Mouse (Mus musculus): ENCODE measurements around the gene Dkk3. TPM values are rescaled to one million over a fixed set of nuclear protein-coding genes. Genes with fewer than 3 reads are reported as not detected.
A peak's percentile ranks its signal among the peaks of the same experiment; 100 is the strongest.

The Dkk3 gene
- polyA plus RNA-seq, 1 experiment from 2014 or later: 25.3 TPM

- no peak for ATAC-seq (replicated peaks; ENCODE audit: low FRiP score)
- Histone ChIP-seq H3K27ac (no peak overlapping the region), H3K9me3 (replicated peaks) (no peaks in the 10 kb centered on the region), H3K9ac (no peak overlapping the region), H3K4me2 (no peak overlapping the region), H3K4me1 (peaks cover 14% of the 10 kb centered on the region), H3K4me3 (replicated peaks) (no peak overlapping the region), H3K36me3 (no peaks in the 10 kb centered on the region), H3K27me3 (no peaks in the 10 kb centered on the region)
- WGBS: 92% methylated on average over 2 of the region's 2 CpGs
These were observed 18.1 kb downstream of the Dkk3 start for GRCm38 (mm10) chr7:112140725-112141124.

- 73% methylated on average over 11 of the region's 11 CpGs for WGBS
- ATAC-seq (replicated peaks; ENCODE audit: low FRiP score): no peak
- no peak overlapping the region for H3K27ac ChIP-seq
These were observed 20.1 kb downstream of the Dkk3 start for GRCm38 (mm10) chr7:112138509-112139405.

GRCm38 (mm10) chr7:112138168-112138508 lies 20.7 kb downstream of the Dkk3 start:
- Histone ChIP-seq H3K27ac (no peak overlapping the region), H3K4me2 (no peak overlapping the region), H3K36me3 (no peaks in the 10 kb centered on the region), H3K4me1 (peaks cover 4% of the 10 kb centered on the region), H3K4me3 (replicated peaks) (no peak overlapping the region), H3K27me3 (no peaks in the 10 kb centered on the region), H3K9me3 (replicated peaks) (no peaks in the 10 kb centered on the region), H3K9ac (no peak overlapping the region)
- 80% methylated on average over 7 of the region's 7 CpGs for WGBS
- ATAC-seq (replicated peaks; ENCODE audit: low FRiP score): no peak

More at GRCm38 (mm10) chr7:112138509-112139405, 20.1 kb downstream of the Dkk3 start:
- H3K9me3 ChIP-seq (replicated peaks): no peaks in the 10 kb centered on the region
- no peak overlapping the region for H3K4me2 ChIP-seq
- peaks cover 10% of the 10 kb centered on the region for H3K4me1 ChIP-seq
- H3K36me3 ChIP-seq: no peaks in the 10 kb centered on the region
- H3K9ac ChIP-seq: no peak overlapping the region
- H3K4me3 ChIP-seq (replicated peaks): no peak overlapping the region
- no peaks in the 10 kb centered on the region for H3K27me3 ChIP-seq

- Histone ChIP-seq H3K27ac (no peak overlapping the region), H3K27me3 (no peaks in the 10 kb centered on the region), H3K4me2 (no peak overlapping the region), H3K36me3 (no peaks in the 10 kb centered on the region), H3K4me3 (replicated peaks) (no peak overlapping the region), H3K9me3 (replicated peaks) (no peaks in the 10 kb centered on the region), H3K9ac (no peak overlapping the region), H3K4me1 (no peaks in the 10 kb centered on the region)
- 79% methylated on average over 5 of the region's 5 CpGs for WGBS
- ATAC-seq (replicated peaks; ENCODE audit: low FRiP score): no peak
These were observed 22.3 kb downstream of the Dkk3 start for GRCm38 (mm10) chr7:112136537-112136936.

GRCm38 (mm10) chr7:112135161-112135560 lies 23.7 kb downstream of the Dkk3 start:
- Histone ChIP-seq H3K4me2 (no peak overlapping the region), H3K36me3 (no peaks in the 10 kb centered on the region), H3K27ac (no peak overlapping the region), H3K27me3 (no peaks in the 10 kb centered on the region), H3K4me3 (replicated peaks) (no peak overlapping the region), H3K9ac (no peak overlapping the region), H3K9me3 (replicated peaks) (no peaks in the 10 kb centered on the region), H3K4me1 (no peaks in the 10 kb centered on the region)
- ATAC-seq (replicated peaks; ENCODE audit: low FRiP score): no peak
- WGBS: 83% methylated on average over 4 of the region's 4 CpGs

- H3K36me3 ChIP-seq: no peaks in the 10 kb centered on the region
- no peaks in the 10 kb centered on the region for H3K27me3 ChIP-seq
- no peak overlapping the region for H3K27ac ChIP-seq
- WGBS: 90% methylated on average over 5 of the region's 5 CpGs
- no peak overlapping the region for H3K9ac ChIP-seq
- no peak for ATAC-seq (replicated peaks; ENCODE audit: low FRiP score)
- peaks cover 9% of the 10 kb centered on the region for H3K4me1 ChIP-seq
- H3K4me2 ChIP-seq: no peak overlapping the region
- no peaks in the 10 kb centered on the region for H3K9me3 ChIP-seq (replicated peaks)
- no peak overlapping the region for H3K4me3 ChIP-seq (replicated peaks)
These were observed 25.6 kb downstream of the Dkk3 start for GRCm38 (mm10) chr7:112133277-112133676.

GRCm38 (mm10) chr7:112132005-112132404 lies 26.9 kb downstream of the Dkk3 start:
- no peaks in the 10 kb centered on the region for H3K9me3 ChIP-seq (replicated peaks)
- H3K4me1 ChIP-seq: peaks cover 14% of the 10 kb centered on the region
- H3K9ac ChIP-seq: no peak overlapping the region
- 69% methylated on average over 6 of the region's 6 CpGs for WGBS
- H3K27me3 ChIP-seq: no peaks in the 10 kb centered on the region
- no peak for ATAC-seq (replicated peaks; ENCODE audit: low FRiP score)
- H3K36me3 ChIP-seq: no peaks in the 10 kb centered on the region
- H3K4me2 ChIP-seq: no peak overlapping the region
- 0 out of 2 replicates have a peak overlapping the region, but pooled peaks have one; percentile 41 for H3K27ac ChIP-seq
- H3K4me3 ChIP-seq (replicated peaks): no peak overlapping the region

GRCm38 (mm10) chr7:112130660-112131059 lies 28.2 kb downstream of the Dkk3 start:
- no peak overlapping the region for H3K27ac ChIP-seq
- 98% methylated on average over 3 of the region's 3 CpGs for WGBS
- no peak for ATAC-seq (replicated peaks; ENCODE audit: low FRiP score)
- peaks cover 17% of the 10 kb centered on the region for H3K4me1 ChIP-seq
- no peak overlapping the region for H3K9ac ChIP-seq
- H3K27me3 ChIP-seq: no peaks in the 10 kb centered on the region
- H3K4me2 ChIP-seq: no peak overlapping the region
- no peak overlapping the region for H3K4me3 ChIP-seq (replicated peaks)
- H3K36me3 ChIP-seq: no peaks in the 10 kb centered on the region
- no peaks in the 10 kb centered on the region for H3K9me3 ChIP-seq (replicated peaks)

GRCm38 (mm10) chr7:112129851-112130250 lies 29.0 kb downstream of the Dkk3 start:
- no peak overlapping the region for H3K9ac ChIP-seq
- H3K9me3 ChIP-seq (replicated peaks): no peaks in the 10 kb centered on the region
- H3K4me1 ChIP-seq: peaks cover 17% of the 10 kb centered on the region
- ATAC-seq (replicated peaks; ENCODE audit: low FRiP score): no peak
- no peak overlapping the region for H3K27ac ChIP-seq
- 75% methylated on average over 6 of the region's 6 CpGs for WGBS
- no peak overlapping the region for H3K4me2 ChIP-seq
- no peaks in the 10 kb centered on the region for H3K36me3 ChIP-seq
- no peak overlapping the region for H3K4me3 ChIP-seq (replicated peaks)
- no peaks in the 10 kb centered on the region for H3K27me3 ChIP-seq

- Histone ChIP-seq H3K4me1 (peaks cover 21% of the 10 kb centered on the region), H3K27me3 (no peaks in the 10 kb centered on the region), H3K27ac (no peak overlapping the region), H3K4me2 (no peak overlapping the region), H3K9ac (no peak overlapping the region), H3K9me3 (replicated peaks) (no peaks in the 10 kb centered on the region), H3K36me3 (no peaks in the 10 kb centered on the region), H3K4me3 (replicated peaks) (no peak overlapping the region)
- 60% methylated on average over 4 of the region's 4 CpGs for WGBS
- 0 out of 2 replicates have a peak, but pooled peaks have one; percentile 40 for ATAC-seq (replicated peaks; ENCODE audit: low FRiP score)
These were observed 30.0 kb downstream of the Dkk3 start for GRCm38 (mm10) chr7:112128810-112129209.

- H3K36me3 ChIP-seq: no peaks in the 10 kb centered on the region
- WGBS: 84% methylated on average over 4 of the region's 4 CpGs
- no peak for ATAC-seq (replicated peaks; ENCODE audit: low FRiP score)
These were observed 30.9 kb downstream of the Dkk3 start for GRCm38 (mm10) chr7:112127954-112128353.

GRCm38 (mm10) chr7:112127085-112127637 lies 31.7 kb downstream of the Dkk3 start:
- no peaks in the 10 kb centered on the region for H3K9me3 ChIP-seq (replicated peaks)
- peaks cover 21% of the 10 kb centered on the region for H3K4me1 ChIP-seq
- H3K27me3 ChIP-seq: no peaks in the 10 kb centered on the region
- H3K4me3 ChIP-seq (replicated peaks): no peak overlapping the region
- no peaks in the 10 kb centered on the region for H3K36me3 ChIP-seq
- no peak overlapping the region for H3K4me2 ChIP-seq
- no peak overlapping the region for H3K9ac ChIP-seq
- no peak for ATAC-seq (replicated peaks; ENCODE audit: low FRiP score)
- WGBS: 58% methylated on average over 5 of the region's 5 CpGs
- H3K27ac ChIP-seq: no peak overlapping the region

More at GRCm38 (mm10) chr7:112127954-112128353, 30.9 kb downstream of the Dkk3 start:
- Histone ChIP-seq H3K9me3 (replicated peaks) (no peaks in the 10 kb centered on the region), H3K27me3 (no peaks in the 10 kb centered on the region), H3K4me1 (peaks cover 21% of the 10 kb centered on the region), H3K9ac (no peak overlapping the region), H3K27ac (no peak overlapping the region), H3K4me2 (no peak overlapping the region), H3K4me3 (replicated peaks) (no peak overlapping the region)

All from kidney, embryonic 15.5 days (tissue).